Mouse (Mus musculus) myocyte (in vitro differentiated cells): ENCODE results near the gene Ccdc130. TPM values are rescaled to one million over a fixed set of nuclear protein-coding genes. Genes with fewer than 3 reads are reported as not detected.
A peak's percentile ranks its signal among the peaks of the same experiment; 100 is the strongest.

ENCODE experiments used
- H3K27me3 ChIP-seq: one replicate; pipeline ENCODE4 v1.6.1; 2011; ENCODE audit not compliant: control insufficient read depth, insufficient read depth, insufficient read length
- H3K36me3 ChIP-seq: one replicate; pipeline ENCODE4 v1.6.1; 2011; ENCODE audit not compliant: control insufficient read depth, insufficient read depth
- H3K4me2 ChIP-seq: one replicate; pipeline ENCODE4 v1.6.1; 2011; ENCODE audit warnings: low read depth, control low read depth
- H3K4me3 ChIP-seq: one replicate; pipeline ENCODE4 v1.5.1; 2011; ENCODE audit warnings: mild to moderate bottlenecking, control low read depth, moderate library complexity
- H3K79me2 ChIP-seq: one replicate; pipeline ENCODE4 v1.6.1; 2011; ENCODE audit not compliant: control insufficient read depth, insufficient read depth
- H3ac ChIP-seq: one replicate; pipeline ENCODE4 v1.6.1; 2011; ENCODE audit not compliant: control insufficient read depth, insufficient read length
- CEBPB ChIP-seq: IDR thresholded peaks from 2 replicates; pipeline ENCODE4 v1.6.1; 2011; ENCODE audit warnings: mild to moderate bottlenecking, moderate library complexity; ENCODE audit not compliant: poor library complexity, insufficient read depth, severe bottlenecking
- E2F4 ChIP-seq: IDR thresholded peaks from one replicate; pipeline ENCODE4 v1.6.1; 2011; ENCODE audit warnings: mild to moderate bottlenecking, control low read depth, moderate library complexity; ENCODE audit not compliant: insufficient read depth
- MAX ChIP-seq: IDR thresholded peaks from one replicate; pipeline ENCODE4 v1.6.1; 2011; ENCODE audit warnings: low read depth, mild to moderate bottlenecking, control low read depth
- MYOD1 ChIP-seq, 3 experiments: IDR thresholded peaks; one replicate each; pipeline ENCODE4 v1.6.1; 2011; ENCODE audit warnings: control low read depth in 2 of 3, low read depth in 2 of 3, mild to moderate bottlenecking in 2 of 3, moderate library complexity in 1 of 3; ENCODE audit not compliant: insufficient read length in 2 of 3, control insufficient read depth in 1 of 3
- MYOG ChIP-seq, 3 experiments: IDR thresholded peaks; one replicate each; pipeline ENCODE4 v1.6.1; 2011; ENCODE audit warnings: control low read depth in 2 of 3, low read depth in 2 of 3, mild to moderate bottlenecking in 2 of 3; ENCODE audit not compliant: insufficient read length in 2 of 3, control insufficient read depth in 1 of 3, insufficient read depth in 1 of 3
- POLR2A ChIP-seq: IDR thresholded peaks from one replicate; pipeline ENCODE4 v1.6.1; 2011; ENCODE audit warnings: low read depth, mild to moderate bottlenecking, control low read depth, moderate library complexity; ENCODE audit not compliant: insufficient read length
- POLR2AphosphoS2 ChIP-seq: IDR thresholded peaks from one replicate; pipeline ENCODE4 v1.6.1; 2011; ENCODE audit warnings: low read depth, control low read depth; ENCODE audit not compliant: insufficient read length
- REST ChIP-seq: IDR thresholded peaks from one replicate; pipeline ENCODE4 v1.6.1; 2011; ENCODE audit warnings: mild to moderate bottlenecking, control low read depth, moderate library complexity; ENCODE audit not compliant: insufficient read depth, insufficient read length
- SRF ChIP-seq: IDR thresholded peaks from one replicate; pipeline ENCODE4 v1.6.1; 2011; ENCODE audit warnings: low read depth; ENCODE audit not compliant: control insufficient read depth, insufficient read length
- TCF12 ChIP-seq: IDR thresholded peaks from one replicate; pipeline ENCODE4 v1.6.1; 2011; ENCODE audit warnings: mild to moderate bottlenecking, control low read depth; ENCODE audit not compliant: poor library complexity, insufficient read depth, severe bottlenecking
- TCF3 ChIP-seq: IDR thresholded peaks from one replicate; pipeline ENCODE4 v1.6.1; 2011; ENCODE audit warnings: low read depth, control low read depth; ENCODE audit not compliant: insufficient read length
- USF1 ChIP-seq: IDR thresholded peaks from one replicate; pipeline ENCODE4 v1.6.1; 2011; ENCODE audit warnings: low read depth, mild to moderate bottlenecking, control low read depth, moderate library complexity
- polyA plus RNA-seq: library from polyadenylated mRNA; unstranded; fragments of >200 nt; fragmentation: generic; extraction: Trizol; gene quantifications from one replicate; pipeline ENCODE4 v1.2.1, GENCODE M21; 2012; ENCODE audit warnings: missing spikeins

Ccdc130 gene
- polyA plus RNA-seq, 1 experiment = 28.9 TPM

- H3K4me3 ChIP-seq = no peak overlapping the region
- H3K4me2 ChIP-seq = no peak overlapping the region
- peaks cover 25% of the 10 kb centered on the region for H3K36me3 ChIP-seq
- H3ac ChIP-seq = no peak overlapping the region
- H3K27me3 ChIP-seq = no peaks in the 10 kb centered on the region
- no peak for TF ChIP-seq E2F4
- TF ChIP-seq POLR2A = peak; percentile 39
- TF ChIP-seq POLR2AphosphoS2 = peak; percentile 97
- peaks cover 23% of the 10 kb centered on the region for H3K79me2 ChIP-seq
Measured at GRCm38 (mm10) chr8:84211202-84211601, 59.0 kb downstream of the Ccdc130 start.

- Histone ChIP-seq H3K4me2 (no peak overlapping the region), H3ac (no peak overlapping the region), H3K79me2 (peaks cover 32% of the 10 kb centered on the region), H3K36me3 (peaks cover 34% of the 10 kb centered on the region), H3K4me3 (no peak overlapping the region), H3K27me3 (no peaks in the 10 kb centered on the region)
- no peak for TF ChIP-seq MAX
- TF ChIP-seq MYOG (IDR thresholded peaks at IDR 0.05; ENCODE audit: control insufficient read depth in 1 of 3, insufficient read depth in 1 of 3, insufficient read length in 2 of 3, low read depth in 2 of 3) = peak in 2 of 3 experiments; percentile 33 to 84
- no peak for TF ChIP-seq SRF
- no peak for TF ChIP-seq E2F4
- no peak for TF ChIP-seq CEBPB
- peak; percentile 76 for TF ChIP-seq POLR2AphosphoS2
- no peak for TF ChIP-seq REST
- peak in 2 of 3 experiments; percentile 56 to 75 for TF ChIP-seq MYOD1 (IDR thresholded peaks at IDR 0.05; ENCODE audit: control insufficient read depth in 1 of 3, insufficient read length in 2 of 3, low read depth in 2 of 3)
- TF ChIP-seq TCF12 = no peak
- TF ChIP-seq USF1 = no peak
- no peak for TF ChIP-seq TCF3
- TF ChIP-seq POLR2A = peak; percentile 18
Measured at GRCm38 (mm10) chr8:84210167-84210791, 59.9 kb downstream of the Ccdc130 start.

DNA sequence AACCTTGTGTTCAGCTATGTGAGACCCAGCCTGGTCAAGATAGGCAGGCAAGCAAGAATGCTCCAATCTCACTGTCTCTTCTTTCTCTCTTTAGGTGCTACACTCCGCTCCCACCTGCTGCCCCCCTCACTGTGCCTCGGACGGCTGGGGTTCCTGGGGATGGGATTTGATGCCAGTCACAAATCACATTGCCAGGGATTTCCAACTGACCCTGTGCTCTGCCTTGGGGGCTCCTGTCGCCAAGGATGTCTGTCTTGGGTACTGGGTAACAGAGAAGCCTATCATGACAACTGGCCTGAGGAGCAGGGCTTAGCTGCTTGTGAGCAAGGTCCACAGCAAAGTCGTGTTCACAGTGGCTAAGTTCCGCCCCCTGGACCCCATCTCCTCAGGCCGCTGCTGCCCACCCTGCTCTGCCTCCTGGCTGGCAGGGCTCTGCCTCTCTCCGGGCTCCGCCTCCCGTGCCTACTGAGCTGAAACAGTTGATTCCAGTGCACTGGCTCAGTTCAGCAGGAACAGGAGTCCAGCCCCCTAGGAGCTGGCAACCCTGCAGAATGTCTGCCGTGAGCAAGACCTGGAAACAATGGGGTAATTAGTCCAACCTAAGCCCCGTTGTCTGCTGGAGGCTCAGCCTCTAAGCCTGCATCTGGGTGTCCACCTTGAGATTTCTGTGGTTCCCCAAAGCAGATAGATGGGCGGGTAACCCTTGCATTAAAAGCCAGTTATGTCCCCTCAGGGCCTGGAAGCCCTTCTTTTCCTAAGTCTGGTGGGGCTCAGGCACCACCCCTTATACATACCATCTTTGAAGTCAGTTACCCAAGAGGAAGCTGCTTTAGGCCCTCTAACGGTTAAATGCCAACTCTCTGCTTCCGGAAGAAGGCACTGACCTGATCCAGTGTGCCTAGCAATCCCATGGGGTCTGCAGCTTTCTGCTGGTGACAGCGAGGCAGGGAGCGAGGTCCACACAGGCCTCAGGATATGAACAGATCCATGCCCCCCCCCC, 61.5 kb downstream of the Ccdc130 start:
- Histone ChIP-seq H3K4me3 (no peak overlapping the region), H3ac (no peak overlapping the region), H3K27me3 (no peaks in the 10 kb centered on the region), H3K4me2 (no peak overlapping the region), H3K79me2 (peaks cover 48% of the 10 kb centered on the region), H3K36me3 (peaks cover 34% of the 10 kb centered on the region)
- TF ChIP-seq TCF3 = no peak
- peak; percentile 64 for TF ChIP-seq POLR2AphosphoS2
- TF ChIP-seq REST = no peak
- no peak for TF ChIP-seq USF1
- TF ChIP-seq MYOD1 (IDR thresholded peaks at IDR 0.05; ENCODE audit: control insufficient read depth in 1 of 3, insufficient read length in 2 of 3, low read depth in 2 of 3) = no peak
- no peak for TF ChIP-seq MYOG (IDR thresholded peaks at IDR 0.05; ENCODE audit: control insufficient read depth in 1 of 3, insufficient read depth in 1 of 3, insufficient read length in 2 of 3, low read depth in 2 of 3)
- peak; percentile 47 for TF ChIP-seq POLR2A
- TF ChIP-seq SRF = no peak
- TF ChIP-seq CEBPB = no peak
- TF ChIP-seq MAX = no peak

DNA sequence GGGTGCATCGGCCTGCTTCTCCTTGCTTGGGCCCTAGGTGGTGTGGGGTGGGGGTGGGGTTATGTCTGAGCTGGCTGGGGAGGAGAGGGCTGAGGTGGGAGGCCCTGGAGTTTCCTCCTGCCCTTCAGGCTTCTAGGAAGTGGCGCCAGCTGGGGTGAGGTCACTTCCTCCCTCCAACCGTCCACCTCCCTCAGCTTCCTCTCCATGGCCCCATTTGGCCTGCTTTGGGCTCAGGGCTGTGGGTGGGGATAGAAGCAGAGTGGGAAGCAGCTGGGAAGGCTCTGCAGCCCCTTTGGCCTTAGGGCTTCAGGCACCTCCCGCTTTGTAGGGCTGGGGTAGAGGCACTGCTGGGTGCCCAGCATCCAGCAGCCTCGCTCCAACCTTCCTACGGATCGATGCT, 62.4 kb downstream of the Ccdc130 start:
- H3K4me3 ChIP-seq = no peak overlapping the region
- H3K4me2 ChIP-seq = peak overlapping the region; percentile 38
- H3K79me2 ChIP-seq = peaks cover 52% of the 10 kb centered on the region
- TF ChIP-seq POLR2AphosphoS2 (peak; percentile 50), POLR2A (peak; percentile 22), REST (no peak), MYOD1 (IDR thresholded peaks at IDR 0.05; ENCODE audit: control insufficient read depth in 1 of 3, insufficient read length in 2 of 3, low read depth in 2 of 3) (no peak)
- peaks cover 34% of the 10 kb centered on the region for H3K36me3 ChIP-seq
- H3K27me3 ChIP-seq = no peaks in the 10 kb centered on the region
- no peak overlapping the region for H3ac ChIP-seq

Other genes with a start within 250 kb of the Ccdc130 start
- gene Palm3, start 248.9 kb downstream of the Ccdc130 start, polyA plus RNA-seq = 4.9 TPM
- gene Il27ra, start 227.8 kb downstream of the Ccdc130 start, polyA plus RNA-seq = 0.07 TPM
- not detected for gene Rln3, start 225.4 kb downstream of the Ccdc130 start, polyA plus RNA-seq
- gene Gm10643, start 205.2 kb downstream of the Ccdc130 start, polyA plus RNA-seq = 0.35 TPM
- gene Rfx1, start 203.5 kb downstream of the Ccdc130 start, polyA plus RNA-seq = 9.9 TPM
- gene Dcaf15, start 165.6 kb downstream of the Ccdc130 start, polyA plus RNA-seq = 24.3 TPM
- gene Podnl1, start 144.4 kb downstream of the Ccdc130 start, polyA plus RNA-seq = 9.3 TPM
- gene Cc2d1a, start 122.4 kb downstream of the Ccdc130 start, polyA plus RNA-seq = 25.3 TPM
- gene 4930432K21Rik, start 122.4 kb downstream of the Ccdc130 start, polyA plus RNA-seq = 0.24 TPM
- gene Nanos3, start 85.2 kb downstream of the Ccdc130 start, polyA plus RNA-seq = 1.2 TPM
- 12.7 TPM for gene Zswim4, start 33.3 kb downstream of the Ccdc130 start, polyA plus RNA-seq
- gene D8Ertd738e, start 20.7 kb downstream of the Ccdc130 start, polyA plus RNA-seq = 232 TPM
- gene Mri1, start 13.1 kb downstream of the Ccdc130 start, polyA plus RNA-seq = 22.8 TPM
- 1.8 TPM for gene Cacna1a, start 118.1 kb upstream of the Ccdc130 start, polyA plus RNA-seq